Mouse (Mus musculus) neural tube, embryonic 10.5 days (tissue): ENCODE data around the gene Frmd4a.

Experiments
- DNase-seq: peaks from one replicate; pipeline ENCODE4 v3.0.0-alpha.2; 2017; ENCODE audit warnings: low spot score; ENCODE audit errors: extremely low spot score

Gene Frmd4a

GRCm38 (mm10) chr2:4017528-4018288, at the start of gene Frmd4a:
TSS of gene Frmd4a (plus strand) at chr2:4017717.
- no peak for DNase-seq

- no peak for DNase-seq
Measured at GRCm38 (mm10) chr2:3988876-3989275, 28.6 kb upstream of the Frmd4a start.

- no peak for DNase-seq
Measured at GRCm38 (mm10) chr2:3990431-3990830, 27.1 kb upstream of the Frmd4a start.

- peak; percentile 42 for DNase-seq
Measured at GRCm38 (mm10) chr2:4018431-4018876, 937 bp downstream of the Frmd4a start.

- DNase-seq = no peak
Measured at GRCm38 (mm10) chr2:4018909-4019308, 1.4 kb downstream of the Frmd4a start.

- no peak for DNase-seq
Measured at GRCm38 (mm10) chr2:4024927-4025326, 7.4 kb downstream of the Frmd4a start.

GRCm38 (mm10) chr2:4029031-4029747, 11.7 kb downstream of the Frmd4a start:
- DNase-seq = no peak

GRCm38 (mm10) chr2:4036153-4036589, 18.7 kb downstream of the Frmd4a start:
- DNase-seq = no peak

- no peak for DNase-seq
Measured at GRCm38 (mm10) chr2:4036651-4037117, 19.2 kb downstream of the Frmd4a start.

GRCm38 (mm10) chr2:4042009-4042408, 24.5 kb downstream of the Frmd4a start:
- no peak for DNase-seq

GRCm38 (mm10) chr2:4055481-4055880, 38.0 kb downstream of the Frmd4a start:
- DNase-seq = no peak

GRCm38 (mm10) chr2:4060675-4061074, 43.2 kb downstream of the Frmd4a start:
- no peak for DNase-seq

GRCm38 (mm10) chr2:4071831-4072230, 54.3 kb downstream of the Frmd4a start:
- no peak for DNase-seq

- no peak for DNase-seq
Measured at GRCm38 (mm10) chr2:4083877-4084276, 66.4 kb downstream of the Frmd4a start.

GRCm38 (mm10) chr2:4097601-4098000, 80.1 kb downstream of the Frmd4a start:
- DNase-seq = no peak

- DNase-seq = peak; percentile 31
Measured at GRCm38 (mm10) chr2:4098948-4099776, 81.6 kb downstream of the Frmd4a start.

GRCm38 (mm10) chr2:4099777-4100104, 82.2 kb downstream of the Frmd4a start:
- DNase-seq = no peak

GRCm38 (mm10) chr2:4101370-4101769, 83.9 kb downstream of the Frmd4a start:
- no peak for DNase-seq

GRCm38 (mm10) chr2:4113303-4113920, 95.9 kb downstream of the Frmd4a start:
- no peak for DNase-seq

GRCm38 (mm10) chr2:4119678-4120458, 102.4 kb downstream of the Frmd4a start:
- DNase-seq = no peak
